12 mouse cellular contexts compared by ENCODE assay signal in genomic region chr11:28906288-28906687, GRCm38 (mm10). TPM values are rescaled to one million over a fixed set of nuclear protein-coding genes. Genes with fewer than 3 reads are reported as not detected.
DNase-seq lines count a peak whose midpoint lies in the region; ATAC-seq lines count a peak whose summit lies in the region.
"Had no signal": no experiment of that assay in that cellular context is flagged by ENCODE, and none has a peak within 500 bp of the region (broad histone marks: within the 10 kb centered on the region; RNA-seq: fewer than 3 reads in every experiment).

No protein-coding gene starts in this region.

- no peak overlapping the region for H3K27ac ChIP-seq in heart, embryonic 12.5 days (ENCODE audit: poor library complexity, severe bottlenecking)
- H3K27ac ChIP-seq: embryonic facial prominence, embryonic 12.5 days; hindbrain, embryonic 13.5 days; kidney, postnatal 0 days had no signal

- no peaks in the 10 kb centered on the region for H3K36me3 ChIP-seq in heart, embryonic 12.5 days
- H3K36me3 ChIP-seq: embryonic facial prominence, embryonic 12.5 days; hindbrain, embryonic 13.5 days had no signal

- H3K4me3 ChIP-seq in heart, embryonic 12.5 days: no peak overlapping the region
- H3K4me3 ChIP-seq: embryonic facial prominence, embryonic 12.5 days; hindbrain, embryonic 13.5 days had no signal

- H3K4me2 ChIP-seq in heart, embryonic 12.5 days: no peak overlapping the region
- H3K4me2 ChIP-seq: embryonic facial prominence, embryonic 12.5 days; hindbrain, embryonic 13.5 days had no signal

- H3K9ac ChIP-seq in heart, embryonic 12.5 days: no peak overlapping the region
- H3K9ac ChIP-seq: embryonic facial prominence, embryonic 12.5 days; hindbrain, embryonic 13.5 days had no signal

- no peaks in the 10 kb centered on the region for H3K27me3 ChIP-seq in heart, embryonic 12.5 days (replicated peaks)
- H3K27me3 ChIP-seq: embryonic facial prominence, embryonic 12.5 days; hindbrain, embryonic 13.5 days had no signal

- peak; percentile 61 for ATAC-seq in heart, embryonic 12.5 days (ENCODE audit: insufficient number of reproducible peaks, low FRiP score)
- ATAC-seq: activated CD4-positive, CD25-positive, alpha-beta regulatory T cell, adult 4 months had no signal

- H3K4me1 ChIP-seq in heart, embryonic 12.5 days (replicated peaks): peaks cover 5% of the 10 kb centered on the region
- H3K4me1 ChIP-seq: embryonic facial prominence, embryonic 12.5 days; hindbrain, embryonic 13.5 days had no signal

- peak; percentile 71 to 73 for DNase-seq in heart, adult 18-20 months
- no peak for DNase-seq in heart, postnatal 4 days
- DNase-seq in urinary bladder, postnatal 14 days (ENCODE audit: low spot score): peak; percentile 4
- no peak for DNase-seq in urinary bladder, postnatal 10 days (ENCODE audit: low spot score)
- DNase-seq in telencephalon, adult 2 months (ENCODE audit: low read depth, low spot score): peak; percentile 55
- no peak for DNase-seq in kidney, adult 8-10 months
- DNase-seq in MN1 (ENCODE audit: low spot score): no peak

- WGBS in heart, embryonic 12.5 days: 39% methylated on average over 3 of the region's 3 CpGs

- no peaks in the 10 kb centered on the region for H3K9me3 ChIP-seq in heart, embryonic 12.5 days (replicated peaks)
- H3K9me3 ChIP-seq: embryonic facial prominence, embryonic 12.5 days; hindbrain, embryonic 13.5 days had no signal

RNA-seq across cellular contexts. Expression of gene Efemp1, which starts 53.3 kb away (rescaled TPM):
- total RNA-seq in heart, adult 18-20 months (2021): 10 to 100 TPM; 20.3 to 23.4 TPM
- 10 to 100 TPM; 12.6 to 14.3 TPM for total RNA-seq in heart, postnatal 4 days (2021)
- polyA plus RNA-seq in heart, embryonic 12.5 days (2016; fragmentation: Nextera tagmentation; extraction: Ambion mirVana): 12.8 and 14.4 TPM in 2 replicates
- polyA plus RNA-seq: activated CD4-positive, CD25-positive, alpha-beta regulatory T cell, adult 4 months had no signal

Comparison
In these comparisons a context has a peak if more than half of its experiments do, and no peak if none do; other contexts are left out.
1. DNase-seq: peak in heart, adult 18-20 months (2 of 2), urinary bladder, postnatal 14 days (single experiment) and telencephalon, adult 2 months (single experiment); none in heart, postnatal 4 days (single experiment), urinary bladder, postnatal 10 days (single experiment), kidney, adult 8-10 months (0 of 2) and MN1 (single experiment).